Mouse (Mus musculus) thymus, postnatal 10 days (tissue): ENCODE data around the gene Cnp.
"Not testable (repeated sequence)": the region's sequence is repeated elsewhere in the genome, so short reads cannot be mapped to it uniquely, and the experiment has no call there.

Experiments
- DNase-seq, 2 experiments: peaks; one replicate each; pipeline ENCODE4 v3.0.0; 2021; ENCODE audit warnings: low spot score in 2 of 2

Cnp gene

DNA sequence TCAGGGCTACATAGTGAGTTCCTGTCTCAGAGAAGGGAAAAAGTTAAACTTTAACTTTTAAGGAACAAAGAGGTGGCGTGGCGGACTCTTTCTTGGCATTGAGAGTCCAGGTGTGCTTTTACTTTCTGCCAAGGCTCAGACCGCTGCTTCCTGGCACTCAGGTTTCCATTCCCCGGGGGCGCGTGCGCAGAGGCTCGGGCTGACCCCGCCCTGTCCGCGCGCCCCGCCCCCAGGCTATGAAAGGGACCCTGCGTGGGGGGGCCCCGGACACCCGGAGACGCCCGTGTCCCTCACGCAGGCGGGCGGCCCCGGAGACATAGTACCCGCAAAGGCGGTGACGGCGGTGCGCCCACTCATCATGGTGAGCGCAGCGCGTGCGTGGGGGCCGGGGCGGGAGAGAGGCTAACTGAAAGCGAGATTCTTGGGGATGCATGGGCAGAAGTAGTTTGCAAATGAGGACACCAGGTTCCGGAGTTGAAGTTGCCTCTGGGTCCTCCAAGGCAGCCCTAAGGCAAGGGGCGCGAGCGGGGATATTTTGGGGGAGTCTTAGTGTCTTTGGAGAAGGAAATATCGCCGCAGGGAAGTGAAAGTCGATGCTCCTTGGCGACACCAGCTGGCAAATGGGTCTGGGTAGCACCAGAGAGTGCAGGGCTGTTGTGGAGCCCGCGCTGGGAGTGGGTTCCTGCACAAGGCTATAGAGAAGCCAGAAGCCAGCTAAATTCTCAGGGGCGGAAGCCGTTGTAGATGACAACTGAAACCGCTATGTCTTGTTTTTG lies at the start of gene Cnp:
Cnp (plus strand) TSS at position 197 of the 776 bp plus-strand sequence.
- DNase-seq = peak; percentile 81 to 91

DNA sequence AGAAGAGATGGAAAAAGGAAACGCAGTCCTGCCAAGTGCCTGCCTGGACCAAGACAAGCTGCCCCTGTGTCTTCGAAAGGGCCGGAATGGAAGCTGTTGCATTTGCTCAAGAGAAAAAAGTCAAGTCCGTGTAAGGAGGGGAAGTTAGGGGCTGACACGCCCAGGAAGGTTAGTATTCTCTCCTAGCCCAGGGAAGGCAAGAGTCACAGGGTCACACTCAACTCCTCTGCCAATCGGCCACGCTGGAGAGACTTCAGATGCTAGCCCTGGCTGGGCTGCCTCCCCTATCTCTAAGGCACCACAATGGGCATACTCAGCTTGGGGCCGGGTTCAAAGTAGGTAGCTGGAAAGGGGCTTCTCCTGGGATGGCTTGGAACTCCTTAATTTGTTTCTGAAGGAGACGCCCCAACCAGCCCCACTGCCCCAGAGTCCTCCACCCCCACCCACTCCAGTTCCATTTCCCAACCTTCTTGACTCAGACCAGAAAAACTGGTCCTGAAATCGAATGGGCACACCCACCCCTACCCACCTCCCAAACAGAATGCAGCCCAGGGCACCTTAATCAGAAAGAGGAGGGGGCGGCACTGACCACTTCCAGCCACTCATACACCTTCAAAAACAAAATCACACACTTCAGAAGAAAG lies 49.6 kb upstream of the Cnp start:
- no peak for DNase-seq

DNA sequence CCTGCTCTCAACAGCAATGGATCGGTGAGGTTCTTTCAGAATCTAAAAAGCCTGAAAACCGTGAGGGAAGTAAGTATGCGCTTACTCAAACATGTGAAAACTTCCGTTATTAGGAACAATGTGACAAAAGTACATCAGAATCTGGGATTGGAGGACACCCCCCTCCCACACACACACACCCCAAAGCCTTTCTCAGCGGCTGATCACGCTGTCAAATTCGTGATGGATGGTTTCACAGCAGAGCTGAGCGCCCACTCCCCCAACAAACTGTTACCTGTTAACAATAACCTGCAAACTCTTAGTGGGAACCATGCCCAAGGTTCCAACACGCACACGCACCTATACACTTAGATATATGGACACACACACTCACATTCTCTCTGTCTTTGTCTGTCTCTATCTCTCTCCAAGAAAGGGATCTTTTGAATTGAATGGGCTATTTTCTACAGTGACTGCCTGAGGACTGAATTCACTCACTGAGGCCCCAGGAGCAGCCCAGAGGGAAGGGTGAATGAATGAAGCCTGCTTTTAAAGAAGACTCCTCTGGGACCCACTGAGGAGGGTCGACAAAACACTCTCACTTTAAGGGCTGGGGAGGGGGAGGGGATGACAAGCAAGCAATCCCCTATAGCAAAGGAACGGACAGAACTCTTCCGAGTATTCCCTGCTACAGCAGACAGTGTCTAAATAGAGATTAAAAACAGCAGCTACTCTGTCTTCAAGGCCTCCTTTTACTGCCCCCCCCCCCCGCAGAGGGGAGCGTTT lies 48.5 kb upstream of the Cnp start:
- no peak for DNase-seq

DNA sequence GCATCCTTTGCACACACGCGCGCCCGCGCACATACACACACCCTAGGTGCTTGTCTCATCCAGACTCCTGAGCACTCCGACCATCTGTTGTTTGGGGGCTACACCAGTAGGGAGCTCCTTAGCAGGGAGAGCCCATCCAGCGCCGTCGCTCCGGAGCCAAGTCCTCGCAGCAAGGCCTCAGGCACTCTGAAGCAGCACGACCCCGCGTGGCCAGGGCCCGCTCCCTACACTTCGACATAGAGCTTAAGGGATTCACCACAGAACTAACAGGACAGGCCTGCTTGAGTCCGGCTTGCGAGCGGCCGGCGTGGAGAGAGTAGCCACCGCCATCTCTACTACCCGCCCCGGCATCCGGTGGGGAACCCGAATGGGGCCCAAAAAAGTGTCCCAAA lies 47.6 kb upstream of the Cnp start:
- peak; percentile 51 to 54 for DNase-seq

DNA sequence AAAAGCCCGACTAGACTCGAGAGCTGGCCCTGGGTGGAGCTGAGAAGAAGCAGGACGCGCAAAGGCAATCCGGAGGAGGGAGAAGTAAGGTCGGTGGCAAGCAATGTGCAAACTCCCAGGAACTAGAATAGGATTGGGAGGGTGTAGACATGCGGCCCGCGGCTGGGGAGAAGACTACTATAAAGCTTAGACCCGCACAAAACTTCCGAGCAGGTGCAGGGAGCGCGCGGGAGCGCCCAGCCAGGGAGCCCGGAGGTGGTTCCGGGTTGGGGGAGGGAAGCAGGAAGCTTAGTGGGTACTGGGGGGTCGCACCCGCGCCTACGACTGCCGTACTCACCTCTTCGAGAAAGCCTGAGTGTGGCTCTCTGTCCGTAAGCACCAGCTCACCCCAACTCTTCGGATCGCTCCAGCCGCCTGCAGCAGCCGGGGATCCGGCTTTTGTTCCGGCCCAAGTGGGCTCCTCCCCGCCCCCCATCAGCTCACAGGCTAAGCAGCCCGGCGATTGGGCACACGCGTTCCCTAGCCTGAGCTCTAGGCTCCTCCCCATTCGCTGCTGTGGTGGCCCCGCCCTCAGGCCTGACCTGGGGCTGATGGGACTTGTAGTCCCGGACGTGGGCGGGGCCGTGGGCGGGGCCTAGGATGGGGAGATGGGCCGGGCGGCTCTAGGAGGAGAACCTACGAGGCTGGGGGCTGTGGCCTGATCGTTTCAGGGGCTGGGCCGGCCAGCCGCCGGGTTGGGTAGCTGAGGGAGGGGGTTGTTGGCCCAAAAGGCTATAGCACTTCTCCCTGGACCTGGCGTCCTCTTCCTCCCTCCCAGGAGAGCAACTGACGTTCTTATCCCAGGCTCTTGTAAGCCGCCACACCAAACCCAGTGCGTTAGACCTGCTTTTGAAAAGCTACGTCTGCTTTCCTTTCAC lies 47.0 kb upstream of the Cnp start, which contains the start of gene Acly:
Acly (minus strand) TSS at position 543 of the 917 bp plus-strand sequence.
- DNase-seq = peak; percentile 99 to 100

DNA sequence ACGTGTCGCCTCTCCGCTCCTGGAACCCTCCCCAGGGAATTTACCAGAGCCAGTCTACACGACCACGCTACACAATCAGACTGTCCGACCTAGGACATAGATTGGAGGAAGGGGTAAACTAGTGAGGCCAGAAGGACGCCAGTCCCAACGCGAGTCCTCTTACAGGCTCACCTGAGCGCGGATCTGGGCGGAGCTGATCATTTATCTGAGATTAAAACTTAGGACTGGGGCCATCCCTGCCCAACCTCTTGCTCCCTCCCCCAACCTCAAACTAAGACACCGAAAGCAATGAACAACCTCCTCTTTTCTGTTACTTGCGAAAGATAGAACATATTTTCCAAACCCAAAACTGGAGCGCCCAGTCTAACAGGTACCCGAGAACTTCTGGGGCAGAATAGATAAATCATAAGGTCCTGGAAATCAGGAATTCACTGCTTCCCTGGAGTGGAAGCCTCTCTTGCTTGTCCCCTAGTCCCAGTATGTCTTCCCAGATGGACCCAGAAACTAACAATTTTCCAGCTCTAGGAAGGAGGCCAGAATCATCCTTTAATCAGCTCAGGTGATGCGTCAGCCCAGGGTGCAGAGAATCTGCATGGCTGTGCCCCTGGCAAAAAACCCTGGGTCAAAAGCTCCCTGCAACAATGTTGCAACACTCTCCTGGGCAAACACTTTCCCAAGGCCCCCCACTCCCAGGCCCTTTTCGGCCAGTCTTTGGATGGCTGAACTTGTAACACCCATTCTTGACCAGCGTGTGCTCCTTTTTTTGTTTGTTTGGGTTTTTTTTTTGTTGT lies 46.1 kb upstream of the Cnp start:
- no peak for DNase-seq

DNA sequence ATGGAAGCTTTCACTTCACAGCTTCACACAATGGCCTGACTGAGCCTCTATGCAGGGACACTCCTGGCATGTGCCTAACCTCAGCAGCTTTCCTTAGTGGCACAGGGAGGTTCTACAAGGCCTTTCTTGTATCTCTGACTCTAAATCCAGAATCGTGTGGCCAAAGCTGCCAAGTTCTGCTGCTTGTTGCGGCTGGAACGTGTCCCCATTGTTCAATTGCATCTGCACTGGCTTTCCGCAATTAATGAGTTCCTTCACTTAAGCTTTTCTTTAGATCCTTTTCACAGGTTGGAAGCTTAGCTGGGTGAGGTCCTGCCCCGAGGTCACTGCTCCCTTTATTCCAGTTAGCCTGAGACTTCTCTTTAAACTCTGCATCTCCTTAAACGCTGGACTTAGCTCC lies 40.8 kb upstream of the Cnp start:
- DNase-seq = no peak

DNA sequence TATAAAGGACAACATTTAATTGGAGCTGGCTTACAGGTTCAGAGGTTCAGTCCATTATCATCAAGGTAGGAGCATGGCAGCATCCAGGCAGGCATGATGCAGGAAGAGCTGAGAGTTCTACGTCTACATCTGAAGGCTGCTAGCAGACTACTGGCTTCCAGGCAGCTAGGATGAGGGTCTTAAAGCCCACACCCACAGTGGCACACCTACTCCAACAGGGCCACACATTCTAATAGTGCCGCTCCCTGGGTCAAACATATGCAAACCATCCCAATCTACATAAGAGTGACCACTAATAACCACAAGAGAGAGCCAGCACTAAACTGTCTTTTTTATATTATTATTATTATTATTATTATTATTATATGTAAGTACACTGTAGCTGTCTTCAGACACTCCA lies 40.3 kb upstream of the Cnp start:
- DNase-seq = not testable (repeated sequence)

DNA sequence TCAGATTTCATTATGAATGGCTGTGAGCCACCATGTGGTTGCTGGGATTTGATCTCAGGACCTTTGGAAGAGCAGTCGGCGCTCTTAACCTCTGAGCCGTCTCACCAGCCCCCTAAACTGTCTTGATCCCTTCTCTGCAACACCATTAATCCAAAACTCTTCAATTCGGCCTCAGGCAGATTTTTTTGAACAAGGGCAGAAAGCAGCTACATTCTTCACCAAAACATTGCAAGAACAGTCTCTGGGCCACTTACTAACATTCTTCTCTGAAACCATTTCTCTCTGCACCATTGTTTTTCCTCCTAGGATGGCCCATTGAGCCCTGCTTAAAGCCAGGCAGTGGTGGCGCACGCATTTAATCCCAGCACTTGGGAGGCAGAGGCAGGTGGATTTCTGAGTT lies 39.9 kb upstream of the Cnp start:
- DNase-seq = not testable (repeated sequence)

DNA sequence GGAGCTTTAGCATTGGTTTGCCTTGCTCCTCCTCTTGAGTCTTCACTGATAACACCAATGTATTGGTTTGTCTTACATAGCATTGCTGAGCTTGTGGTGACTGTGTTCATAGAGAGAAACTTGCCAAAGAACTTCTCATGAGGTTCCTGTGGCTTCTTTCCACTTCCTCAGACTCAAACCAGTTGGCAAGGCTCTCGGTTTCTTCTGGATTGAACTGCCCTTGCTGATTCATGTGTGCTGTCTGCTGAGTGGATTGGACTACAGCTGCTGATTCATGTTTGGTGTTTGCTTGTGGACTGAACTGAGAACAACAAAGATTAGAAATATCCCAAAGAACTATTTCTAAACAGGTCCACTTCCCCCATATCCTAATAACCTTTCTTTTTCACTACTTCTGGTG lies 38.7 kb upstream of the Cnp start:
- DNase-seq = no peak

DNA sequence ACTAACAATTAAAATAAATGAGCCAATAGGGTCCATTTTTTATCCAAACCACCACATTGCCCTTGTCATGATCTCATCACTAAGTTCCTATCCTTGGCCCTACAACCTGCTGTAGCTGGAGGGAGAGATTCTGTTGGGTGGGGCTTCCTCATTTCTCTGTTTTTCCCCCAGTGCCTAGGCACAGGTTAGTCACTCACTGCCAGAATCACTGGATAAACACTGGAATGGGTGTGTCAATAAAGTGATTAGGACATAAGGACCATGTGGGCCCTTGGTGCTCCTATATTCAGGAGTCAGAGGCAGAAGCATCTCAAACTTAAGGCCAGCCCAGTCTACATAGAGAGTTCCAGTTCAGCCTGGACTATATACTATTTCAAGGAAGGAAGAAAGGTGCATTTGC lies 38.2 kb upstream of the Cnp start:
- DNase-seq = no peak

DNA sequence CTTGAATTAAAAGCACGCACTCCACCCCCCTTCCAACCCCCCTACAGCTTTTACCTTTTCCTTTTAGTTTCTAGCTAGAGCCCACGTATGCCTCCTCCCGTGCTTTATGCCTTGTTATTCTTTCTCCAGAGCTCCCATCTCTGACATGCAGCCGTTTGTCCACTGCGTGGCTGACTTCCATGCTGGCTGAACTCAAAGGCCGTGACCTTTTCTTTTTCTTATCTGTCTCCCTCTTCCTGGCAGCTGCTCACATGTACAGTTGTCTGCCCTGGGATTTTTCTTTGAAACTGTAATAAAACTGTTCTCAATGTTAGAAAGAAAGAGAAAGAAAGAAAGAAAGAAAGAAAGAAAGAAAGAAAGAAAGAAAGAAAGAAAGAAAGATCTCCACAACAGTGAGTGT lies 33.7 kb upstream of the Cnp start:
- DNase-seq = no peak

DNA sequence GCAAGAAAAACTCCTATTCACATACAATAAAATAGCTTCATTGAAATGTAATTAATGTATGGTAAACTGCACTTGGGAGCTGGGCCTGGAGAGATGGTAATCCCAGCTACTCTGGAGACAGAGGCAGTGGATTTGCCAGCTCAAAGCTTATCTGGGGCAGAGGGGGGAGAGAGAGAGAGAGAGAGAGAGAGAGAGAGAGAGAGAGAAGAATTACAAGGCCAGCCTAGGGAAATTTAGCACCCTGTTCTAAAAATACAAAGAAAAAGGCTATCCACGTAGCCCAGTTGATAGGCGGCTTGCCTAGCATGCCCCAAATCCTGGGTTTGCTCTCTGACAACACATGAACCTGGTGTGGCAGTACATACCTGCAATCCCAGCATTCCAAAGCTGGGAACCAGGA lies 33.1 kb upstream of the Cnp start:
- no peak for DNase-seq

DNA sequence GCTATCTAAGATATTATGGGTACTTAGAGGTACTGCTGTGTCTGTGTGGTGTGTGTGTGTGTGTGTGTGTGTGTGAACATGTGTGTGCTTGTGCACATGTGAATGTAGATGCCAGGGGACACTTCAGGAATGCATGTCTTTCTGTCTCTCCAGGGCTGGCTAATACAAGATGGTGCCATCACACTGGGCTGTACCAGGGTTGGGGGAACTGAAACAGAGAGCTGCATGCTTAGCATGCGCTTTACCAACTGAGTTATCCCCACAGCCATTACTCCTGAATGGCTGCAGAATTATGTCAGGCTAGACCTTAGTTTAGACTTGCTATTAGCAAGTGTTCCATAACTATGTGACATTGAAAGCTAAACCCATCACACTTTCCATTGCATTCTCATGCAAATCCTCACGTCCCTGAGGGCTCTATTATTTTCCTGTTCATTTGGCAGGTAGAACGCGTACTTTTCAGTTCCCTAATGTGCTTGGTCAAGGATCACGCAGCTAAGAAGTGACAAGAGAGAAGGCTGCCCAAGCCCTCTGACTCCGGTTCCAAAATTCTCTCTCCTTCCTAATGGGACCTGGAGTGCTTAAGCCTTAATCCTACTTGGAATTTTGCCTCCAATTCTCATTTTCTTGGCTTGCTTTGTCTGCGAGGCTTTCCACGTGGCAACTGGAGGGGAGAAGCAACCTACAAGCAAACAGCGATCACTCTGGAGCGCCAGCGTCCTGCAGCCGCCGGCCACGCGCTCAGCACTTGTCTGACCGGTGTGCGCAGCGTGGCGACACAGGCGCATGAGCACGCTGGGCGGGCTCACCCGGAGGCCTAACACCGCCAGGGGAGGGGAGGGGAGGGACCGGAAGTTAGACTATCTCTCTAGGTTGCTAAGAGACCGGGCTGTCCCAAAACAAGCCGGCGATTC lies 29.6 kb upstream of the Cnp start, which contains the start of gene Ttc25:
Ttc25 (plus strand) TSS at position 776 of the 914 bp plus-strand sequence.
- peak; percentile 36 to 58 for DNase-seq

DNA sequence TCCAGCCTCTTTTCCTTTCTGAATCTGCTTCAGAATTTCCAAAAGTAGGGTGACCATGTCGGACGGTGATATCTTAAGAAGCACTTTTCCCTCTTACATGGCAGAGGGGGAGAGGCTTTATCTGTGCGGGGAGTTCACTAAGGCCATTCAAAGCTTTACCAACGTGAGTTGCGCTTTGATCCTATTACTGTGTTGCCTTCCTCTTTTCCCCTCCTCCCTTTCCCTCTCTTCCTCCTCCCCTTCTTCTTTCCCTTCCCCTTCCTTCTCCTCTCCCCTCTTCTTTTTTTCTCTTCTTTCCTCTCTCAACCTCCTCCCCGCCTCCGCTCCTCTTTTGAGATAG lies 29.0 kb upstream of the Cnp start:
- no peak for DNase-seq

DNA sequence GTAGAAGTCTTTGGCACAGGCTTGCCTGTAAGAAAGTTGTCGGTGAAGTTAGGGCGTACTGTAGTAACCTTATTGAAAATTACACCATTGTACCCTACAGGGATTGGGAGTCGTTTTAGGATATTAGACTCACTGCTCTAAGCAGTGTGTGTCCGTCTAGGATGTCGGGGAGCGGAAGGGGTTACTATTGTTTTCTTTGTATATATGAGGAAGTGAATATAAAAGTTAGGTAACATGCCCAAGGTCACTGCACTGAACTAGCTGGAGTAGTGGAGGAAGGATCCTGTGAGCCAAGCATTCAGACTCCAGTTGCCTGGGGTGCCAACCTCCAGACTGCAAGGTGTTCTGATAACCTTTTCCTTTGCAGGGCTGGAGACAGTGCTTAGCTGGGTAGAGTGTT lies 27.7 kb upstream of the Cnp start:
- no peak for DNase-seq

DNA sequence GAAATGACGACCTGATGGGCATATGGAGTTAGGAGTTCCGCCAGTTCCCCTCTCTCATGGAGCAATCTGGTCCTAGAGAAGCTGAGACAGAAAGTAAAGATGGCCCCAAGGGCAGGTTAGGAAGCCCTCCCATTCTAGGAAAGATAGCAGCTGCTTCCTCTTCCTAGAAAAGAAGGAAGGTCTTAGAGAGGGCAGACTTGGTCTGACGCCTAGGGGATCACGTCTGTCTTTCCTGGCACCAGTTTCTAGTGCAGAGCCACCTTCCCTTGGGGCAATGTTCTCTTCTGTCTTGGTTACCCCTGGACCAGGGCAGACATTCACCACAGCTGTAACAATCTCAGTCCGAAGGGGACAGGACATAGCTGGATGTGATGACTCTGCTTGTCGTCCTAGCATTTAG lies 26.6 kb upstream of the Cnp start:
- DNase-seq = no peak

DNA sequence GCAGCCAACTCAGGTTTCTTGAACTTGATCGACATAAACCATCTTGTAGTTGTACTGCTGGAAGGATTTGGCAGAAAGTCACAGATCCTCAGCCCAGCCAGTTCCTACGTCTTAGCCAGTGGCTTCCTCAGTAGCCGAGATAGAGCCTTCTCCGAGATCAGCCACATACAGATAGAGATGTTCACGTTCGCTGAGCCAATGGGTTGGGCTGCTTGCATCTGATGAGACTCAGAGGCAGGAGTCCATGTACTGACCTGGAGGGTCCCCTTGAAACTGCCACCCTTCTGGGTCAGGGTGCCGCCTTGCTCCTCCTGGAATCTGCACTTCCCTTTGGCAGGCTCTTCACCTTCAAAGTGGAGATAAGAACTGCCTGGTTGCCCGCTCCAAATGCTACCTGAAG lies 25.2 kb upstream of the Cnp start:
- DNase-seq = no peak

DNA sequence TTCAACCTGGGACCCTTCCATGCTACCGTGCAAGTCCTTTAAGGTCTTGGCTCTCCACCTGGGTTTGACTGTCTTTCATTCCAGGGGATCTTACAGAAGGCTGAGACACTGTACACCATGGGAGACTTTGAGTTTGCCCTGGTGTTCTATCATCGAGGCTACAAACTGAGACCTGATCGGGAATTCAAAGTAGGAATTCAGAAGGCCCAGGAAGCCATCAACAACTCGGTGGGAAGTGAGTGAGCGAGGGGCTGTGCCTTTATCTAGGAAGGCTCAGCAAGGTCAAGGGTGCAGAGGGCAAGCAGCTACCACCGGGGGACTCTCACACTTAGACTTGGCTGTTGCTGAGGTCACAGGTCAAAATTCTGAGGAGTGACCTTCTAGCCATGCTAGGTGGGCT lies 24.6 kb upstream of the Cnp start:
- DNase-seq = no peak

DNA sequence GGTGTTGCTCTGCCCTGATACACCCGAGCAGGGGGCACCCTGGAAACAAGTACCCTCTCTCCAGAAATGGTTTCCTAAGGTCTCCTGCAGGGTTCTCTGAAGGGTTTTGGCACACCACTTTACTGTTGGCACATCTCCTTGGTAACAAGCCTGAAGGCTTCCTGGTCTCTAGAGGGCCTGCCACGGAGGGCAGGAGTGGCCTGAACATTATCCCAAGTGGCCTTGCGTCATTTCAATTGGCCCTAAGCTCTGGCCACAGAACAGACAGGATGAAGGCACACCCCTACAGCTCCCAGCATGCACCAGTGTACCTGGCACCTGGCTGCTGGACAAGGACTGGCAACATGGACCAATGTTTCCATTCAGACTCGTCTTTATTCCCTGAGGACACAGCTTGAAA lies 21.9 kb upstream of the Cnp start:
- DNase-seq = no peak
